Mouse (Mus musculus) spleen, adult 2 months (tissue): ENCODE measurements around the gene Rgl2. TPM values are rescaled to one million over a fixed set of nuclear protein-coding genes. Genes with fewer than 3 reads are reported as not detected.
"Not testable (repeated sequence)": the region's sequence is repeated elsewhere in the genome, so short reads cannot be mapped to it uniquely, and the experiment has no call there.

Source experiments
- DNase-seq, 2 experiments: peaks; one replicate each; pipeline versions ENCODE4 v3.0.0 to v3.0.0-alpha.2; 2012 to 2021; ENCODE audit warnings: low spot score in 2 of 2, low read depth in 1 of 2
- H3K27ac ChIP-seq: fragments of 200-500 bp; 2 replicates; pipeline ENCODE4 v1.5.1; 2012; ENCODE audit warnings: low read length, inconsistent platforms; ENCODE audit not compliant: insufficient read depth
- H3K27me3 ChIP-seq: fragments of 200-500 bp; 2 replicates; pipeline ENCODE4 v1.6.1; 2012; ENCODE audit warnings: mild to moderate bottlenecking, moderate library complexity, low read length, inconsistent platforms; ENCODE audit not compliant: control insufficient read depth, insufficient read depth
- H3K36me3 ChIP-seq: fragments of 200-500 bp; 2 replicates; pipeline ENCODE4 v1.6.1; 2012; ENCODE audit warnings: mild to moderate bottlenecking, low read length, inconsistent platforms; ENCODE audit not compliant: control insufficient read depth, insufficient read depth
- H3K4me1 ChIP-seq: fragments of 200-500 bp; 2 replicates; pipeline ENCODE4 v1.6.1; 2011; ENCODE audit warnings: inconsistent platforms; ENCODE audit not compliant: control insufficient read depth, insufficient read depth, insufficient read length
- H3K4me3 ChIP-seq: fragments of 200-500 bp; 2 replicates; pipeline ENCODE4 v1.5.1; 2011; ENCODE audit warnings: mild to moderate bottlenecking, inconsistent platforms; ENCODE audit not compliant: insufficient read depth, insufficient read length; ENCODE audit errors: extremely low read depth
- CTCF ChIP-seq: fragments of 200-500 bp; IDR thresholded peaks from 2 replicates; pipeline ENCODE4 v1.5.1; 2011; ENCODE audit warnings: mild to moderate bottlenecking, inconsistent platforms; ENCODE audit not compliant: insufficient read depth, insufficient read length, insufficient replicate concordance; ENCODE audit errors: extremely low read depth
- POLR2A ChIP-seq: fragments of 200-500 bp; IDR thresholded peaks from 2 replicates; pipeline ENCODE4 v1.6.1; 2011; ENCODE audit warnings: low read depth, low read length, inconsistent platforms
- WGBS: fragments of 180-500 bp; shearing (Covaris S2); methylation state at CpG from one replicate; pipeline ENCODE4 v1.1.7; 2018; 5-methylcytosine and 5-hydroxymethylcytosine counted together
- polyA plus RNA-seq: library from polyadenylated mRNA; depleted of rRNA; stranded (reverse); fragments of >200 nt; gene quantifications from 2 replicates; pipeline ENCODE4 v1.2.3, GENCODE M21; 2012

Rgl2 gene
- polyA plus RNA-seq, 1 experiment = 234 TPM

- Histone ChIP-seq H3K4me1 (peaks cover 2% of the 10 kb centered on the region), H3K27ac (no peak overlapping the region), H3K36me3 (peaks cover 5% of the 10 kb centered on the region; the same call in 1 of the 2 replicates), H3K27me3 (no peaks in the 10 kb centered on the region), H3K4me3 (no peak overlapping the region)
- WGBS = 79% methylated on average over 3 of the region's 3 CpGs
- TF ChIP-seq CTCF (no peak), POLR2A (no peak)
- no peak for DNase-seq
Observed at GRCm38 (mm10) chr17:33973572-33973971, 44.2 kb downstream of the Rgl2 start.

- Histone ChIP-seq H3K4me1 (peaks cover 22% of the 10 kb centered on the region), H3K36me3 (peaks cover 5% of the 10 kb centered on the region; the same call in 1 of the 2 replicates), H3K27me3 (no peaks in the 10 kb centered on the region), H3K27ac (peak overlapping the region; percentile 93), H3K4me3 (peak overlapping the region; percentile 75)
- TF ChIP-seq POLR2A (no peak), CTCF (no peak)
- no peak for DNase-seq
- 9% methylated on average over 57 of the region's 57 CpGs for WGBS
Observed at GRCm38 (mm10) chr17:33977861-33978557, 48.7 kb downstream of the Rgl2 start.

GRCm38 (mm10) chr17:33978631-33979031 lies 49.3 kb downstream of the Rgl2 start:
- peak; percentile 89 to 94 for DNase-seq
- peaks cover 22% of the 10 kb centered on the region for H3K4me1 ChIP-seq

GRCm38 (mm10) chr17:33979512-33980050 lies 50.2 kb downstream of the Rgl2 start:
- DNase-seq = no peak
- WGBS = 62% methylated on average over 6 of the region's 6 CpGs
- Histone ChIP-seq H3K4me3 (no peak overlapping the region; the same call in 1 of the 2 replicates), H3K4me1 (peaks cover 22% of the 10 kb centered on the region), H3K27me3 (no peaks in the 10 kb centered on the region), H3K27ac (peak overlapping the region; percentile 93), H3K36me3 (peaks cover 3% of the 10 kb centered on the region; the same call in 1 of the 2 replicates)
- TF ChIP-seq CTCF = no peak
- TF ChIP-seq POLR2A = no peak

More at GRCm38 (mm10) chr17:33978631-33979031, 49.3 kb downstream of the Rgl2 start:
- no peak for TF ChIP-seq CTCF
- peak; percentile 77 for TF ChIP-seq POLR2A
- Histone ChIP-seq H3K27me3 (no peaks in the 10 kb centered on the region), H3K4me3 (peak overlapping the region; percentile 75), H3K36me3 (peaks cover 3% of the 10 kb centered on the region; the same call in 1 of the 2 replicates), H3K27ac (peak overlapping the region; percentile 93)
- 1% methylated on average over 17 of the region's 17 CpGs for WGBS

GRCm38 (mm10) chr17:33980181-33981035 lies 51.1 kb downstream of the Rgl2 start:
- TF ChIP-seq POLR2A (no peak), CTCF (no peak)
- H3K4me3 ChIP-seq = no peak overlapping the region
- no peak for DNase-seq
- peak overlapping the region; percentile 88 for H3K27ac ChIP-seq
- WGBS = 84% methylated on average over 19 of the region's 19 CpGs
- no peaks in the 10 kb centered on the region for H3K27me3 ChIP-seq
- peaks cover 22% of the 10 kb centered on the region for H3K4me1 ChIP-seq
- 0 out of 2 replicates have a peak, but pooled peaks cover 2% of the 10 kb centered on the region for H3K36me3 ChIP-seq

GRCm38 (mm10) chr17:33981192-33981909 lies 52.0 kb downstream of the Rgl2 start:
- Histone ChIP-seq H3K4me3 (peak overlapping the region; percentile 66), H3K4me1 (peaks cover 22% of the 10 kb centered on the region), H3K27ac (peak overlapping the region; percentile 97)
- DNase-seq = peak; percentile 85 to 95
- H3K27me3 ChIP-seq, H3K36me3 ChIP-seq: not testable (repeated sequence)
- 2% methylated on average over 27 of the region's 27 CpGs for WGBS
- TF ChIP-seq CTCF (peak; percentile 28; the same call in 1 of the 2 replicates), POLR2A (peak; percentile 13; the same call in 1 of the 2 replicates)
